Mouse (Mus musculus): Measurements from ENCODE around the gene Camkmt. TPM values are rescaled to one million over a fixed set of nuclear protein-coding genes. Genes with fewer than 3 reads are reported as not detected.

Camkmt gene
- total RNA-seq, 2 experiments from 2014 or later: 2.2 to 3.3 TPM

DNA sequence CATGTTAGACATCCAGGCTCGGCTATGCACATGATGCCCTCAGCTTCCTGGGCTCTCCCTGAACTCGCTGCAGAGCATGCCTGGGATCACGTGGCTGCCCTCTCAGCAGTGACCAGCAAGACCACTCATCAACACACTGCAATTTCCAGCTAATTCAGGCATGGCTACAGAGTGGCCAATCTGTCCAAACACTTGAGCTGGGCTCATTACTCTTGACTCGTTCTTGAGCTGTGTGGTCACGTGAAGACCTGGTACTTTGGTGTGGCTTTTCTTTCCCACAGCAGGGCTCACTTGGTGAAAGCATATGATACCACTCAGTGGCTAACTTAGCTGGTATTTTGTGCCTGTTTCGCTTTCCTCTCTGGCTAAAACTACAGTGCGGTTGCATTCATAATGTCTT, 282.2 kb downstream of the Camkmt start:
- DNase-seq: no peak

- peak in 1 of 2 experiments; percentile 15 for DNase-seq
Observed at GRCm38 (mm10) chr17:85374100-85374833, 283.9 kb downstream of the Camkmt start.

DNA sequence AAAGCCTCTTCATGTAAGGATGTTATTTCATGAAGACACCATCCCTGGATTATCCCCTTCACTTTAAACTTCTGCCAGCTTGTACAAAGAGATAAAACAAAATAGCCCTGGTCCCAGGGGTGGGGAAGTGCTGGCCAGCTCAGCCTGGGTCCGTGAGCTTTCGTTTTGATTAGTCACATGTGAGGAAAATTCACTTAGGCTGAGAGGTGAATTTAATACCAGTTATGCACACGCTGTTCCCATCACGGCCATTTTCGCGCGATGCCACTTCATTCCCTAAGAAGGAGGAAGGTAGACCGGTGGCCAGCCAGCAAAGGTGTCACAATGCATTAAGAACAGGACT, 284.5 kb downstream of the Camkmt start:
- no peak for DNase-seq

DNA sequence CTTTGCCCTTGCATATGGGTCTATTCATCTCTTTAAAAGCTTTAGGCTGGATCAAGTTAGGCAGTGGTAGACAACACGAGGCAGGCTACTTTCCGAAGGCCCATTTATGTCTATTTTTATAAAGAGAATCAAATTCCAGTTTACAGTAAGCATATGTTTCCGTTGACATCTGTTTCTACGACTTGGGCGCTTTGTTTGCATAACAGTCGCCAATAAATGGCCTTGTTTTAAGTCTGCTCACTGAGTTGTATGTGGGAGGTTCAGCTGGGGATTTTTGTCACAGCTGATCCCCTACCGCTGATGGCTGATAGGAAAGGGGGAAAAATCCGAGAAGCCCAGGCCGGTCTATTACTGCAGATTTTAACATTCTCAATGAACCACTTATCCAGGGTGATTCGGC, 285.2 kb downstream of the Camkmt start:
- DNase-seq: no peak

GRCm38 (mm10) chr17:85377496-85377895, 287.1 kb downstream of the Camkmt start:
- no peak for DNase-seq

DNA sequence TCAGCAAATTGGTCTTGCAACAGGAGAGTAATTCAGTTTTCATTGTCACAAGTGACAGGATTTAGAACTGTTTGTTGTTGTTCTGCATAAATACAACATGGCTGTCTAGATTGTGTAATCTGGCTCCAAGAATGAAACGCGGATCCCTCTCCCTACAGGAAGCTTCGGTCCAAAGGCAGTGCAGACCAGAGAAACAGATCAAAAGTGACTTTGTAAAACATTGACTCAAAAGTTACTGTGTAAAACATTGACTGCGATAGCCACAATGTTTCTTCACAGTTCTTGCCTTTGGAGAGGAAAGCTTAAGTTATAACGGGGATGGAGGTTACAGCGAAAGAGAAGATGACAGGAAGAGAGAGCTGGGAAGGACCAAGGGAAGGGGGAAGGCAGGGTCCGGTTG, 288.7 kb downstream of the Camkmt start:
- no peak for DNase-seq

GRCm38 (mm10) chr17:85381578-85382223, 291.3 kb downstream of the Camkmt start:
- no peak for DNase-seq

DNA sequence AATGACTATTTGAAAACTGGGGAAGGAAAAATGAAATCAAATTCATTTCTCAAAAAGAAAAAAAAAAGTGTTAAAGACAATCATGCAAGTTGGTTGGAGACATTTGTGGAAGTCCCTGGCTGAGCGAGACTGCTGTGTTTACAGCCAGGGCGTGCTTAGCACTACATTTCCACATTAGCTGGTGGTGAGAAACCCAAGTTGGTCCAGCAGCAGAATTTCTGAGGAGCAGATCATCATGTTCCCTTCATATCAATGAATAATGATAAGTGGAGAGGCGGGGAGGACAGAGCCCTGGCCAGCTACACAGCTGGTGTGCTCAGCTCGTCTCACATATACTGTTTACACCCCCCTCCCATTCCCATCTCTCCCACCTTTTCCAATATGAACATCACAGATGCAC, 292.0 kb downstream of the Camkmt start:
- peak in 1 of 2 experiments; percentile 29 for DNase-seq

GRCm38 (mm10) chr17:85382906-85383305, 292.6 kb downstream of the Camkmt start:
- no peak for DNase-seq

DNA sequence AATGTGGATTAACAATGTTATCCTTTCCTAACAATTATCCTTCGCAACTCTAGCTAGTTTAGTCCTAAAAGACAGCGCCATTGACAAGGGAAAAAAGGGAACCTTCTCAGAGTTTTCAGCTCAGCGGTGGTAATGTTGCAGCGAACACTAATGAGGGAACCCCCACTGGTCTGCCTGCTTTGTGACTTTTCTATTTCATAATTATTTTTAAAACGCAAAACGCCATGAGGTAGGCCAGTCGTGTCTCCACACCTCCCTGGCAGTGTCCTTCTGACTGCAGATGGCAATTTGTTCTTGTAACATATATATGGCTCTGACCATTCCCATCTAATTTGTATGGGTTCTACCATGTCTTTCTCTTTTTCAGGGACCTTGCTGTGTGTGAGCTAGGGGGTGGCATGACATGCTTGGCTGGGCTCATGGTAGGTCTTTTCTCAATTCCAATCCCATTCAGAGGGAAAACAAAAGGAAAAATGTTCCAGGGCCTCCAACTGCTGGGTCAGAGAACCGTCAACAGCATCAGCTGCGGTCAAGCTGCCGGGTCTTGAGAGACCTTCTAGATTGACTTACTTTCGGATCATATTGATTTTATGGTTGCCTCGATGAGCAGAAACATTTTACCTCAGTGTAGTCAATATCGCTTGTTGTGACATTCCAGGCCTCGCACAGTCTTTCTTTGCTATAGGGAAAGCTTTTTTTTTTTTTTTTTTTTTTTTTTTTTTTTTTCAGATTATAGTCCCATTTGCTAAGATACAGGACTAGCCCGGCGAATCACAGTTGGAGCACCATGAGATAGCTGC, 302.9 kb downstream of the Camkmt start:
- no peak for DNase-seq

GRCm38 (mm10) chr17:85393891-85394321, 303.6 kb downstream of the Camkmt start:
- no peak for DNase-seq

DNA sequence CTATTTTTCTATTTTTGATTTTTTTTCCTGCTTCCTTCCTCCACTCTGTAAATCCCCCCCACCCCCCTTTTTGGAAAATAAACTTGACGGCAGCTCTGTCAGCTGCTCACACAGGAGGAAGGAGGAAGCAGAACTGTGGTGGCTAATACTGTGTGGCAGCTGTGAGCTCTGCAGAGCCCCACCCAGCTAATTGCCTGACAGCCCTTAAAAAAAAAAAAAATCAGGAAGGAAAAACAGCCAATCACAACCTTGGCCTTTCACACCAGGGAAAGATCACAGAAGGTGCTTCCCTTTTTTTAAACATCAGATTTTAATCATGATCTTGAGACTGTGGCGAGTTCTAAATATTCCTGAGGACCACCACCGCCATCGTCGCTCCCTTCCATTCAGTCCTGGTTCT, 305.1 kb downstream of the Camkmt start:
- peak in 1 of 2 experiments; percentile 57 for DNase-seq

DNA sequence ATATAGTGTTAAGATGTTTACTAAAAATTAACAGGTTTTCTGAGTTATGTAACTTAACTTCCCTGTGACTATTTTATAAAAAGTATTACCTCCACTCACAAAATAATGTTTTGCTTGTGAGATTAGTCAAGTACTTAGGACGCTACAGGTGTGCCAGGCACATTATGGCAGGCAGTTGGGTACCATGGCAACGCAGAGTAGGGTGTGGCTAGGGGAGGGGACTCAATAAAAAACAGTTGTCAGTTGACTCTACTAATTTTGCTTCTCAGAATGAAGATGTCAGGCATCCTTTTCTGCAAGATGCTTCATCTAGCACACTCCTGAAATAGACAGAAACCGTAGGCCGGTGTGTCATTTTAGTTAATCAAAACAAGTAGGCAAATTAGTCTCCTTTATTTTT, 310.4 kb downstream of the Camkmt start:
- no peak for DNase-seq

- DNase-seq: no peak
Observed at GRCm38 (mm10) chr17:85405161-85405560, 314.8 kb downstream of the Camkmt start.

GRCm38 (mm10) chr17:85406195-85406594, 315.8 kb downstream of the Camkmt start:
- DNase-seq: no peak

GRCm38 (mm10) chr17:85428831-85429230, 338.5 kb downstream of the Camkmt start:
- DNase-seq: no peak

DNA sequence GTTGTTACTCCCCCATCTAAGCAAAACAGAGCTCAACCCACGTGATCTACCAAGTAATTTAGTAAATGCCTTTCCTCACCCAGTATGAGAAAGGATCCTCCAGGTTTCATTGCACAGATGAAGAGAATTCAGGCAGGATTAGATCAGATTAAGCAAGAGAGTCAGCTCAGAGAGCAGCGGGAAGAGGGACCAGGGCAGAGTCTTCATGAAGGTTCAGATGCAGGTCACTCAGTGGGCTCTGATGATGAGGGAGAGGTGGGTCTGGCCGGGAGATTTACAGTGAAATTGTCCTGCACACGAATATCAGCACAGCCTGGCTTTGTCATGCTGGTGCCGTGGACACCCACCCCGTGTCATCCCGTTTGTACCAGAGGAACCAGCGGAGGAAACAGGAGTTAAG, 342.6 kb downstream of the Camkmt start:
- DNase-seq: no peak

- DNase-seq: no peak
Observed at GRCm38 (mm10) chr17:85443036-85443435, 352.7 kb downstream of the Camkmt start.

GRCm38 (mm10) chr17:85454419-85454983, 364.1 kb downstream of the Camkmt start:
- peak in 1 of 2 experiments; percentile 17 for DNase-seq

DNA sequence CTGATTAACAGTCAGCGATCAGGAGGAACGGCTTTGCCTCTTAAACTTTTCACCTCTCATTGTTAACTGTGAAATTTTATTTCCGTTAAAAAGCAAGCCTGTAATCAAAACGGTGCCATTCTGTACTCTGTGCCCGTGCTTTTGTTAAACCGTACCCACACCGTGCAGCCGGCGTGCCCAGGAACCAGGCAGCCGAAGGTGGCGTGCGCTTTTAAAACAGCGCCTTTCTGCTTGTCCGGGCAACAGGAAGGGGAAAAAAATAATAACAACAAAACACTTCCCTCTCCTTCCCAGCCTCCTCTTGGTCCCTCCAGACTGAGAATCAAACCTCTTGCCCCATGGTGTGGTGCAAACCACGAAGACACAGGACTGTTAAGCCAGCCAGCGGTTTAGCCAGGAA, 364.7 kb downstream of the Camkmt start:
- DNase-seq: peak in 1 of 2 experiments; percentile 22

- DNase-seq: no peak
Observed at GRCm38 (mm10) chr17:85458075-85458474, 367.7 kb downstream of the Camkmt start.

GRCm38 (mm10) chr17:85458589-85458988, 368.2 kb downstream of the Camkmt start:
- no peak for DNase-seq

DNA sequence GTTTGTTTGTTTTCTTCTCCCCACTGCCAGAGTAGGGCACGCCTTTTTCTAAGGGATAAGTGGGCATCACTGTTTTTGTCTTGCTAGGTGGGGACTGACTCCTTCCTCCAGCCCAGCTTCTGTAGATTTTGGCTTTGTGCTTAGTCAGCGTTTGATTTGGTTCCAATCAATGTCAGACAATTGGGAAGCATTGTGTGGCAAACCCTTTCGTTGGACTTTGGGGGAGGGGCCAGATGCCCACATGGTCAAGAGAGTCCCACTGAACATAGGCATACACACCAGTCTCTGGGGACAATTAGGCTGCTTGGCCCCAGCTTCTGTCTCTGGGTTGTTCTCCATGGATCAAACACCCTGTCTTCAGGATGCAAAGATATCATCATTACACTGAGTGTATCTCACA, 371.2 kb downstream of the Camkmt start:
- no peak for DNase-seq
